Mouse (Mus musculus): ENCODE measurements at regions not wholly inside any gene's neighbourhood (a gene's known extent, or its start where the extent isn't known, plus 50 kb on each side); places are given as distances from the start of the nearest gene placed in this dataset.

DNA sequence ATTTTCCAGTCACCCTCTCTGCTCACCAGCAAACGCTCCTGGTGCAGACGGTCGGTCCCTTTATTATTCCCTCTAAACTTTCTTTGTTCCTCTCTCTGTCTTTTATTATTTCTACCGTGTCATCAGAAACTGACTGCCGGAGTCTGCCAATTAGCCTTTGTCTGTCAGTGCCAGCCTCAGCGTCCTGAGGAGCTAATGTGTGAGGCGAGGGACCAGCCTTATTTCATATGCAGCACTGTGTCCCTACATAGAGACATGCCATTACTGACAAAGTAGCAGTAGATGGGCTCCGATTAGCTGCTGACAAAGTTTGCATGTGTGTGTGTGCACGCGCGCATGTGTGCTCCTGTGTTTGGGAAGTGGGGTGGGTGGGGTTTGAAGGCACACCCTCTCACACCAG is 82.6 kb upstream of the Zfp64 start:
- no peak for DNase-seq (ENCODE audit: low spot score in 2 of 2)

DNA sequence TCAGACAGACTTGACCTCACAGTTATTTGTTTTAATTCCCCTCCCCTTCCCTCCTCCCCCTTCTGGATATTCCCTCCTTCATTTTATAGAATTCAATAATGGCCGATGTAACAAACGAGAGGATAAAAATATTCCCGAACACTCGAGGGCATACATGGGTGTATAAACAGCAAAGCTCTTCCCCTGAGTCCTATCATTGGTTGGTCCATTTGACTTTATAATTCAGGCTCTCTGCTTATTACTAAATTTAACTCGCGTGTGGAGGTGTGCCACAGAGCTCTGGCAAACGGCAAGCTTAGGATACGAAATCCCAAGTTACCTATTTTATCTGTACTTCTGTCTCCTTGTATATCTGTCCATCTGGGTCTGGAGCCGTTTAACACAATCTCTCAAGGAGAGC is 82.1 kb upstream of the Zfp64 start:
- no peak for DNase-seq (ENCODE audit: low spot score in 2 of 2)

DNA sequence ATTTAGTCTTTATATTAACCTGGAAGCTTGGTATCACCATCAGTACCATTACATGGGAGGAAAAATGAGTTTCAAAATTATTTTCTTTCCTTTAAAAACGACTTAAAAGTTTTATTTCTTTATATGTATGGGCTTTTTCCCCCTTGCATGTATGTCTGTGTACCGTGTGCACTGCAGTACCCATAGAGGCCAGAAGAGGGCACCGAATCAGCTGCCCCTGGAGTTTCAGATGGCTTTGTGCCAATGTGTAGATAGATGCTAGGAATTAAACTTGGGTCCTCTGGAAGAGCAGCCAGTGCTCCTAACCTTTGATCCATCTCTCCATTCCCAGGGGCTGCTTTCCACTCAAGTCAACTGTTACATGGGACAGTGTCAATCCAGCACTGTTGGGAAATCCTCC is 79.9 kb upstream of the Zfp64 start:
- no peak for DNase-seq (ENCODE audit: low spot score in 2 of 2)

DNA sequence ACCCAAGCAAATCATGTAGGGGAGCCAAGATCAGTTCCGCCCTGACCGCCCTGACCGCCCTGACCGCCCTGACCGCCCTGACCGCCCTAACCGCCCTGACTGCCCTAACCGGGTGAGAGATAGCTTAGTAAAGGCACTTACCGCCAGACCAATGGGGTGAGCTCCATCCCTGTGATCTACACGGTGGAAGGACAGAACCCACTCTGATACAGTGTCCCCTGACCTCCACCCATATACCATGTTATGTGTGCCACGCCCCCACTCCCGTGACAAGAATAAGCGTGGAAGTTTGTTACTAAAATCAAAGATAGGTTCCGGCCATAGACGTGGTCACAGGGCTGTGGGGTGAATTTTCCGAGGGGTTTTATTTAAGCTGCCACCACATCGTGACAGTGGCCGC is 78.6 kb upstream of the Zfp64 start:
- no peak for DNase-seq (ENCODE audit: low spot score in 2 of 2)

- no peak for DNase-seq (ENCODE audit: low spot score in 2 of 2)
Observed at GRCm38 (mm10) chr2:169033181-169033580, 77.8 kb upstream of the Zfp64 start.

- no peak for DNase-seq (ENCODE audit: low spot score in 2 of 2)
Observed at GRCm38 (mm10) chr2:169028531-169029114, 73.2 kb upstream of the Zfp64 start.

DNA sequence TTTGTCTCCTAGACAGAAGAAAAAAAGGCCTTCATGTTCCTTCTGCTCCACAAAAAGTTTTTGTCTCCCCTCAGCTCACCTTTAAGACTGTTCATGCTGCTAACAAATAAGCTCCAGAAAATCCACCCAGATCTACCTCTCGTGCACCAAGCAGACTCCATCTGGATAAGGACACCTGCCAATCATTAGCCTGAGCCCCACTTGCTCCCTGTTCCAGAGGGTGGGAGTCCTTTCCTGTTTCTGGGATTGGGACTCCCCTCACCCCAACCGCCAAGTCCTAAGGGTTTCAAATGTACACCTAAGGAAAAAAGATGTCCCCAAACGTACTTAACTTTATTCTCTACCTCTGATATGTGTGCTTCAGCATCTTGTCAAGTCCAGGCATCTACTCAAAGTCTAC is 63.6 kb upstream of the Zfp64 start:
- DNase-seq (ENCODE audit: low spot score in 2 of 2), result no peak

DNA sequence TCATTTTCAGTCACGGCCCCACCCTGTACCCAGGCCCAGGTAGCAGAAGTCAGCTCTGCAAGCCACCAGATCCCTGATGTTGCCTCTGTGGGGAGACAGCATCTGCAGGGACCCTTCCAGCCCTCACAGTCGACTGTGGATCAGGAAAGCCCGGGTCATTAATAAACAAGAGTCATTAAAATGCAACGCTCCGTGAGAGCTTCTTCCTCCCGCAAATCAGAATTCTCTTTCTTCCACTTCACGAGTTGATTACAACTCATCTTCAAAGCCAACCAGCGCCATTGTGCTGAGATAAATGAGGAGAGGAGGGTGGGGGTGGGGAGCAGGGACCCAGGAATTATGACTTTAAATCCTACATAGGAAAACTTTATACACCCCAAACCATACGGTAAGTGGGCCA is 54.9 kb upstream of the Zfp64 start:
- DNase-seq (ENCODE audit: low spot score in 2 of 2), result no peak

GRCm38 (mm10) chr2:169008756-169009155 is 53.4 kb upstream of the Zfp64 start:
- DNase-seq (ENCODE audit: low spot score in 2 of 2), result no peak

- DNase-seq (ENCODE audit: low spot score in 2 of 2), result no peak
Observed at GRCm38 (mm10) chr2:169008333-169008732, 52.9 kb upstream of the Zfp64 start.

- DNase-seq (ENCODE audit: low spot score in 2 of 2), result no peak
Observed at GRCm38 (mm10) chr2:169006549-169006948, 51.2 kb upstream of the Zfp64 start.

DNA sequence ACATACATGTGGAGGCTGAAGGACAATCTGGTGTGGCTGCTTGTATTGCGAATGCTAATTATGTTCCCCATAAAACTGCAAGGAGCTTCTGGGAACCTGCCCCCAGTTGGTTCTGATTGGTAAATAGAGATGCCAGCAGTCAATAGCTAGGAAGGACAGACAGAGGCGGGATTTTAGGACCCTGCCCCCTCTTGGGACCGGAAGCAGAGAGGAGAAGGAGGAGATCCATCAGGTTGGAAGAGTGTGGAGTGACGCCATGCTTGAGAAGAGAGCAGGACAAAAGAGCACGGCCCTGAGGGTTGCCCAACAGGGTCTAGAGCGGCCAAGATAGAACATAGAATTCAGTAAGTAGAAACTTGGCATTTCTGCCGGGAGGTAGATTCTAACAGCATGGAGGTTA is 50.4 kb upstream of the Zfp64 start:
- no peak for DNase-seq (ENCODE audit: low spot score in 2 of 2)

Data from frontal cortex, postnatal 10 days (tissue).